Mouse (Mus musculus) thymus, adult 2 months (tissue): Measurements from ENCODE around the gene Cntn2.

Source experiments
- CTCF ChIP-seq: fragments of 200-500 bp; IDR thresholded peaks from 2 replicates; pipeline ENCODE4 v1.5.1; 2012; ENCODE audit warnings: mild to moderate bottlenecking, control low read depth, low read length, moderate library complexity, borderline replicate concordance; ENCODE audit not compliant: control insufficient read depth, poor library complexity, insufficient read depth; ENCODE audit errors: extremely low read depth
- POLR2A ChIP-seq: fragments of 200-500 bp; IDR thresholded peaks from 2 replicates; pipeline ENCODE4 v1.6.1; 2012; ENCODE audit warnings: mild to moderate bottlenecking, low read length, control low read depth, moderate library complexity; ENCODE audit not compliant: control insufficient read depth, poor library complexity, insufficient read depth; ENCODE audit errors: extremely low read depth

DNA sequence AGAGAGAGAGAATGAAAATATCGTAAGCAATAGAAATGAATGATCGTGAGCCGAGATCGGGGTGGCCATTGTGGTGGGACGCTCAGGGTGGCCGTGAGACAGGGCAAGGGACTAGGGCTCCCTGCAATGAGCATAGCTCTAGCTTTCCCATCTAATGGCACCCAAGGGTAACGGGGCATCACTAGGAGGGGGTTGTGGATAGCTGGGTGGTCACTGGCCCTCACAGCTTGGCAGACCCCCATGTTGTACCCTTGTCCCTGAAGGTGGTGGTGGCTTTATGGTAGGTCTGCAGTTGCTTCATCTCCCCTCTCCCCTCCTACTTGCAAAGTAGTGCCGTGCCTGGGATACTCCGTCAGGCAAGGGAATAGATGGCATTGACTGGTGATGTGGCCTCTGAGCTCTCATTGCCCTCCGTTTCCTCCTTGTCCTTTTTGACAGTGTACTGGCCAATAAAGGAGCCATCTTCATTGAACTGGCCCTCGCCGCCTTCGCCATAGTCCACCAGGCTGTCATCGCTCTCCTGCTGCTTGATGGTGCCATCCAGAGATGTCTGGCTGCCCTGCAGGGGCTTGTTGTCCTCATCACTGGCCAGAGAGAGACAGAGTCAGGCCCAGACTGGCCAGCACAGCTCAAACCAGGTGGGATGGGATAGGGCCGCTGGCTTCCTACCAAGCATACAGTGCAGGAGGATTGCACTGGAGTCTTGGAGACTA is 27.2 kb upstream of the Cntn2 start:
- TF ChIP-seq CTCF: no peak
- TF ChIP-seq POLR2A: no peak
